Mouse (Mus musculus) kidney, embryonic 14.5 days (tissue): ENCODE data around the gene Gm20532. TPM values are rescaled to one million over a fixed set of nuclear protein-coding genes. Genes with fewer than 3 reads are reported as not detected.

Experiments used
- ATAC-seq: fragments of 200-750 bp; cut with Nextera tagmentation; 2 replicates; pipeline ENCODE4 v1.8.0; 2017; ENCODE audit warnings: moderate number of reproducible peaks, mild to moderate bottlenecking, moderate TSS enrichment, moderate library complexity; ENCODE audit not compliant: low FRiP score, low TSS enrichment
- H3K27ac ChIP-seq: fragments of 300-500 bp; sonication (generic); 2 replicates; pipeline ENCODE4 v1.5.1; 2014; ENCODE audit warnings: low read depth, mild to moderate bottlenecking, low read length, moderate library complexity, mixed read lengths
- H3K27me3 ChIP-seq: fragments of 300-500 bp; sonication (generic); 2 replicates; pipeline ENCODE4 v1.6.1; 2014; ENCODE audit warnings: mild to moderate bottlenecking, low read length; ENCODE audit not compliant: control insufficient read depth, insufficient read depth
- H3K36me3 ChIP-seq: fragments of 300-500 bp; sonication (generic); 2 replicates; pipeline ENCODE4 v1.6.1; 2014; ENCODE audit warnings: low read length, mixed read lengths; ENCODE audit not compliant: control insufficient read depth, insufficient read depth
- H3K4me1 ChIP-seq: fragments of 300-500 bp; sonication (generic); 2 replicates; pipeline ENCODE4 v1.6.1; 2014; ENCODE audit warnings: low read length, mixed read lengths; ENCODE audit not compliant: control insufficient read depth, insufficient read depth
- H3K4me2 ChIP-seq: fragments of 300-500 bp; sonication (generic); replicated peaks from 2 replicates; pipeline ENCODE4 v1.6.1; 2014; ENCODE audit warnings: low read depth, mild to moderate bottlenecking, low read length
- H3K4me3 ChIP-seq: fragments of 300-500 bp; sonication (generic); 2 replicates; pipeline ENCODE4 v1.5.1; 2014; ENCODE audit warnings: mild to moderate bottlenecking, low read length
- H3K9ac ChIP-seq: fragments of 300-500 bp; sonication (generic); 2 replicates; pipeline ENCODE4 v1.6.1; 2014; ENCODE audit warnings: low read depth, mild to moderate bottlenecking, low read length, moderate library complexity
- H3K9me3 ChIP-seq: fragments of 300-500 bp; sonication (generic); 2 replicates; pipeline ENCODE4 v1.6.1; 2016; ENCODE audit warnings: low read length; ENCODE audit not compliant: control insufficient read depth
- WGBS: fragments of 180-500 bp; shearing (Covaris S2); extraction: QIAGEN DNeasy Blood & Tissue Kit; methylation state at CpG from one replicate; pipeline ENCODE4 v1.1.7; 2014; 5-methylcytosine and 5-hydroxymethylcytosine counted together
- polyA plus RNA-seq: library from polyadenylated mRNA; unstranded; fragments of >200 nt; fragmentation: Nextera tagmentation; extraction: Ambion mirVana; gene quantifications from 2 replicates; pipeline ENCODE4 v1.2.1, GENCODE M21; 2014

The Gm20532 gene
- polyA plus RNA-seq, 1 experiment from 2014 or later: not detected

GRCm38 (mm10) chr2:26636325-26636635 is 49.8 kb downstream of the Gm20532 start:
- no peak overlapping the region for H3K27ac ChIP-seq
- H3K9me3 ChIP-seq: no peaks in the 10 kb centered on the region
- peaks cover 16% of the 10 kb centered on the region for H3K4me1 ChIP-seq
- H3K36me3 ChIP-seq: peaks cover 50% of the 10 kb centered on the region
- WGBS: 61% methylated on average over 2 of the region's 2 CpGs
- no peak overlapping the region for H3K4me3 ChIP-seq
- H3K27me3 ChIP-seq: no peaks in the 10 kb centered on the region
- ATAC-seq: no peak
- H3K4me2 ChIP-seq: no peak overlapping the region
- H3K9ac ChIP-seq: no peak overlapping the region

- 75% methylated on average over 4 of the region's 4 CpGs for WGBS
Measured at GRCm38 (mm10) chr2:26637316-26637932, 51.0 kb downstream of the Gm20532 start.

GRCm38 (mm10) chr2:26638039-26638438 is 51.6 kb downstream of the Gm20532 start:
- Histone ChIP-seq H3K4me2 (peak overlapping the region; percentile 77), H3K9me3 (no peaks in the 10 kb centered on the region), H3K4me3 (peak overlapping the region; percentile 98), H3K4me1 (peaks cover 16% of the 10 kb centered on the region), H3K27ac (no peak overlapping the region), H3K36me3 (peaks cover 50% of the 10 kb centered on the region), H3K27me3 (no peaks in the 10 kb centered on the region), H3K9ac (peak overlapping the region; percentile 87; the same call in 1 of the 2 replicates)
- 77% methylated on average over 5 of the region's 5 CpGs for WGBS
- ATAC-seq: no peak

More at GRCm38 (mm10) chr2:26637316-26637932, 51.0 kb downstream of the Gm20532 start:
- peaks cover 50% of the 10 kb centered on the region for H3K36me3 ChIP-seq
- H3K27ac ChIP-seq: no peak overlapping the region
- peak overlapping the region; percentile 77; the same call in 1 of the 2 replicates for H3K4me2 ChIP-seq
- no peaks in the 10 kb centered on the region for H3K9me3 ChIP-seq
- peaks cover 16% of the 10 kb centered on the region for H3K4me1 ChIP-seq
- ATAC-seq: no peak
- no peak overlapping the region for H3K9ac ChIP-seq
- no peaks in the 10 kb centered on the region for H3K27me3 ChIP-seq
- H3K4me3 ChIP-seq: no peak overlapping the region

- WGBS: 67% methylated on average over 5 of the region's 5 CpGs
- ATAC-seq: no peak
- H3K9ac ChIP-seq: peak overlapping the region; percentile 87; the same call in 1 of the 2 replicates
- peaks cover 50% of the 10 kb centered on the region for H3K36me3 ChIP-seq
- peak overlapping the region; percentile 98 for H3K4me3 ChIP-seq
- peak overlapping the region; percentile 77 for H3K4me2 ChIP-seq
- H3K27ac ChIP-seq: no peak overlapping the region
- peaks cover 16% of the 10 kb centered on the region for H3K4me1 ChIP-seq
- H3K27me3 ChIP-seq: no peaks in the 10 kb centered on the region
- H3K9me3 ChIP-seq: no peaks in the 10 kb centered on the region
Measured at GRCm38 (mm10) chr2:26638572-26638971, 52.1 kb downstream of the Gm20532 start.

DNA sequence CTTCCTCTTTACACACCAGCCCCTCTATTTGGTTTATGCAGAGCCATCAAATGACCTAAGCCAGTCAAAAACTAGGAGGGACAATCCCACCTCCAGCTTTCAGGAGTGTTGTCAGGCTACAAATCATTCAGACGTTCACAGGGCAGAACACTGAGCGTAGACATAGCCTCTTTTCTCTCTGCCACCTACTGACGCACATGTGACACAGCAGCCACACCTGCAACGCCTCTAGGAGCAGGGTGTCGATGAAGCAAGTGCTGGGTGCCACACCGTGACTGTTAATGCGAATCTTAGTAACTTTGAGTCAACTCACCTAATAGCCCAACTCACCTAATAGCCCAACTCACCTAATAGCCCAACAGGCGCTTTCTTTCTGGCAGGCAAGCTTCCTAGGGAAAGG is 52.6 kb downstream of the Gm20532 start:
- peaks cover 45% of the 10 kb centered on the region for H3K36me3 ChIP-seq
- 0 out of 2 replicates have a peak, but pooled peaks have one; percentile 5 for ATAC-seq
- H3K9me3 ChIP-seq: no peaks in the 10 kb centered on the region
- peaks cover 16% of the 10 kb centered on the region for H3K4me1 ChIP-seq
- H3K9ac ChIP-seq: peak overlapping the region; percentile 87
- no peaks in the 10 kb centered on the region for H3K27me3 ChIP-seq
- no peak overlapping the region for H3K27ac ChIP-seq
- peak overlapping the region; percentile 77 for H3K4me2 ChIP-seq
- H3K4me3 ChIP-seq: peak overlapping the region; percentile 98
- 3% methylated on average over 8 of the region's 8 CpGs for WGBS

- peaks cover 35% of the 10 kb centered on the region for H3K36me3 ChIP-seq
- WGBS: 4% methylated on average over 49 of the region's 49 CpGs
- ATAC-seq: peak; percentile 79
Measured at GRCm38 (mm10) chr2:26639838-26640830, 53.7 kb downstream of the Gm20532 start.

DNA sequence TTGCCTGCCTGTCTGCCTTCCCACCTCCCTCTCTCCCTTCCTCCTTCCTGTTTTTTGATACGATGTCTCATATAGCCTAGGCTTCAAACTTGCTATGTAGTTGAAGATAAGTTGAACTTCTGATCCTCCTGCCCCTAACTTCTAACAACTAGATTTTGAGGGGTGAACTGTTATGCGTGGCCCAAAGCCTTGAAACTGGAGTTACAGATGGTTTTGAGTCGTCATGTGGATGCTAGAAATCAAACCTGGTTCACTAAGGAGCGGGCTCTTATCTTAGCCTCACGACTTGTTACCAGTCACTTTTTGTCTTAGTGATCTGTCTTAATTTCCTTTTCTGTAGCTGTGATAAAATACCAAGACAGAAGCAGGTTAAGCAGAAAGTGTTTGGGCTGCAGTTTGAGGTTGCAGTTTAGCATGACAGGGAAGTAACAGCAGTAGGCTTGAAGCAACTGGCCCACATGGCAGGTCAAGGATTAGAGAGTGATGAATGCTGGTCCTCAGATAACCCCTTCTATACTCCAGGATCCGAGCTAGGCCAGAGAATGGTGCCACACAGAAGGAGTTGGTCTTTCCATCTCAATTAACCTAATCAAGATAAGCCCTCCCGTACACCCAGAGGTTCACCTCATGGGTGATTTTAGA is 54.7 kb downstream of the Gm20532 start:
- Histone ChIP-seq H3K27ac (no peak overlapping the region), H3K4me3 (no peak overlapping the region), H3K4me2 (no peak overlapping the region), H3K9ac (no peak overlapping the region), H3K36me3 (peaks cover 26% of the 10 kb centered on the region), H3K4me1 (peaks cover 16% of the 10 kb centered on the region), H3K27me3 (no peaks in the 10 kb centered on the region), H3K9me3 (no peaks in the 10 kb centered on the region)
- 78% methylated on average over 7 of the region's 7 CpGs for WGBS
- ATAC-seq: no peak

More at GRCm38 (mm10) chr2:26639838-26640830, 53.7 kb downstream of the Gm20532 start:
- H3K4me1 ChIP-seq: peaks cover 16% of the 10 kb centered on the region
- peak overlapping the region; percentile 98 for H3K4me3 ChIP-seq
- peak overlapping the region; percentile 75 for H3K27ac ChIP-seq
- H3K9me3 ChIP-seq: no peaks in the 10 kb centered on the region
- H3K9ac ChIP-seq: peak overlapping the region; percentile 87
- no peaks in the 10 kb centered on the region for H3K27me3 ChIP-seq
- peak overlapping the region; percentile 77 for H3K4me2 ChIP-seq

DNA sequence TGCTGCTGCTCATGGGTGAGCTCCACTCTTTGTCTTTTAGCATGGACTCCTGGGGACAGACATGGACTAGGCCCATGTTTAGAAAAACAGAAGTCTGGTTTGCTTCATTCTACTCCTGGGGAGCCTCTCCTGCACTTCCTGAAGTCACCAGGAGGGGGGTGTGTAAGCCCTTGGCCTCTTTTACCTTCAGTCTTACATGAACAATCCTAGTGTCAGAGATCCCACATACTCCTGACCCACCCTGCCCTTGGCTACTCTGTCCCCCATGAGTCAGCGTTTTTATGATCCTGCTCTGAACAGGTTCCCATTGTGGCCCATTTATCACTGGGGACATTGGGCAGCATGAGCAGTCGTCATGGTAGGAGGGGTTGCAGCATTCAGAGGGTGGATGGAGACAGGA is 57.5 kb downstream of the Gm20532 start:
- Histone ChIP-seq H3K9ac (no peak overlapping the region), H3K36me3 (no peaks in the 10 kb centered on the region), H3K27me3 (no peaks in the 10 kb centered on the region), H3K4me3 (no peak overlapping the region), H3K9me3 (no peaks in the 10 kb centered on the region), H3K4me2 (no peak overlapping the region), H3K4me1 (peaks cover under 1% of the 10 kb centered on the region; the same call in 1 of the 2 replicates), H3K27ac (no peak overlapping the region)
- ATAC-seq: no peak
- 50% methylated on average over 2 of the region's 2 CpGs for WGBS
